Mouse (Mus musculus): Measurements from ENCODE around the gene Olfr91.
A peak's percentile ranks its signal among the peaks of the same experiment; 100 is the strongest.
"Not testable (repeated sequence)": the region's sequence is repeated elsewhere in the genome, so short reads cannot be mapped to it uniquely, and the experiment has no call there.

Gene Olfr91

DNA sequence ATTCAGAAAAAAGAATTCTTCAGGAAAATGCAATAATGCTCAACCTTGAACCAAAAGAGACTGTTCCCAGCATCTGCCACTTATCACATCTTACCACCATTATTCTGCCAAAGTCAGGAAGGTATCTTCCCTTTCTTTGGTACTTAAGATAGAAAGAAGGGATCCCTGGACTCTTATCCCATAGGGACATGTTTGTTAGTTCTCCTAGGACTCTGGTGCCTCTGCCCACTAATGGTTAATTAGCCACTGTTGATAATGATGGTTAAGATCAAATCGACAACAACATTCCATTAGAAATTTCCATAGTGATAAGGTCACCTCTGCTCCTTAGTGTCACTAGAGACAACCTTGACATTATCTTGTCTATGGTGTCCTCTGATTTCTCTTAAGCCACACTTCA lies at the start of gene Olfr91:
Gene Olfr91, minus strand, starts transcription at position 101 of the 400 bp plus-strand sequence.
- no peak for DNase-seq (ENCODE audit: low read depth, low spot score)

DNA sequence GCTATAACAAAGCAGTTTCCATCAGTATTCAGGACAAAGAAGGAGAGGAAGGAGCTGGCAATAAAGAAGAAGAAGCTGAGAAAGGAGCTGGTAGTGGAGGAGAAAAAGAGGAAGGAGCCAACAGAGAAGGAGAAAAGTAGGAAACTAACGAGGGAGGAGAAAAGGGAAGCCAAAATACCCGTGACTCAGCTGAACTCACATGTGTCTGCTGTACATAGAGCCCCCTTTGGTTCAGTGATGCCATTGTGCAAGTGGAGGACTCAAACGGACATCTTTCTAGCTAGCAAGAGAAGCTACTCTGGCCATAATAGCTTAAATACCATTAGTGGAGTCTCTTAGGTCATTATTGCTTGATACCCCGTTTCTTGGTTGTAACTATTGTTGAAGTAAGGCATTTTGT lies 33.3 kb upstream of the Olfr91 start:
- DNase-seq (ENCODE audit: low read depth, low spot score): not testable (repeated sequence)

DNA sequence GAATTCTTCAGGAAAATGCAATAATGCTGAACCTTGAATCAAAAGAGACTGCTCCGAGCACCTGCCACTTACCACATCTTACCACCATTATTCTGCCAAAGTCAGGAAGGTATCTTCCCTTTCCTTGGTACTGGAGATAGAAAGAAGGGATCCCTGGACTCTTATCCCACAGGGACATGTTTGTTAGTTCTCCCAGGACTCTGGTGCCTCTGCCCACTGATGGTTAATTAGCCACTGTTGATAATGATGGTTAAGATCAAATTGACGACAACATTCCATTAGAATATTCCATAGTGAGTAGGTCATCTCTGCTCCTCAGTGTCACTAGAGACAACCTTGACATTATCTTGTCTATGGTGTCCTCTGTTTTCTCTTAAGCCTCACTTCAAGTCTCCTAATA lies 21.9 kb upstream of the Olfr91 start, which contains the start of gene Olfr92:
Gene Olfr92, minus strand, starts transcription at position 101 of the 400 bp plus-strand sequence.
- no peak for DNase-seq (ENCODE audit: low read depth, low spot score)

GRCm38 (mm10) chr17:37093289-37093688 lies 4.8 kb downstream of the Olfr91 start:
- DNase-seq (ENCODE audit: low read depth, low spot score): no peak

GRCm38 (mm10) chr17:37092198-37092597 lies 5.9 kb downstream of the Olfr91 start:
- DNase-seq (ENCODE audit: low read depth, low spot score): no peak

DNA sequence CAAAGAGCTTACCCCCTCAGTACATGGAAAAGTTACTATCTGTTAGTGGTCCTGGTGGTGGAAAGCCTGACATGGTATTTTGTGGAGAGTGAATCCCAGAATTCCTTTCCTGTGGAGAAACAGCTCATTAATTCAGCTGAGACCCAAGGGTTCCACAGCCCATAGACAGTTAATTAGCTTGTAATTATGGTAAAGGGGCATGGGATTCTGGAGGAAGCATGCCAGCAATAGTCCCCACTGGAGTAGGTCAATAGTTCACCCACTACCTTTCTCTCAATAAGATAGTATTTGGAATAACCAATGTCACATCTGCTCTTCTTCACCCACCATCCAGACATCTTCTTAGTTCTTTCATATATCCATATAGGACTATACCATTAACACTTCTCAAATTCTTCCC lies 9.7 kb downstream of the Olfr91 start, which contains the start of gene Olfr90:
Gene Olfr90, minus strand, starts transcription at position 101 of the 400 bp plus-strand sequence.
- DNase-seq (ENCODE audit: low read depth, low spot score): no peak

DNA sequence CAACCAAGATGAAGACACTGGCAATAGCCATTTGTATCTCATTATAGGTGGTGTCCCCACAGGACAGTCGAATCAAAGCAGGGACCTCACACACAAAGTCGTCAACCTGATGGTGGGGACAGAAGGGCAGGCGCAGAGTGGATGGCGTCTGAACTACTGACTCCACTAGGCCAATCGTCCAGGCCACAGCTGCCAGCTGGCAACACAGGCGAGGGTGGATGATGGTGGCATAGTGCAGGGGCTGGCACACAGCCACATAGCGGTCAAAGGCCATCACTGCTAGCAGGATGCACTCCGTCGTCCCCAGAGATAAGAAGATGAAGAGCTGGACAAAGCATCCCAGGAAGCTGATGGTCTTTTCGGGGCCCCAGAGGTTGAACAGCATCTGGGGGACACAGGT lies 12.5 kb downstream of the Olfr91 start:
- no peak for DNase-seq (ENCODE audit: low read depth, low spot score)

- no peak for DNase-seq (ENCODE audit: low read depth, low spot score)
Measured at GRCm38 (mm10) chr17:37084632-37085031, 13.4 kb downstream of the Olfr91 start.

GRCm38 (mm10) chr17:37083327-37083726 lies 14.8 kb downstream of the Olfr91 start:
- DNase-seq (ENCODE audit: low read depth, low spot score): peak; percentile 36

- no peak for DNase-seq (ENCODE audit: low read depth, low spot score)
Measured at GRCm38 (mm10) chr17:37081659-37082058, 16.4 kb downstream of the Olfr91 start.

GRCm38 (mm10) chr17:37080119-37080518 lies 18.0 kb downstream of the Olfr91 start:
- DNase-seq (ENCODE audit: low read depth, low spot score): no peak

- no peak for DNase-seq (ENCODE audit: low read depth, low spot score)
Measured at GRCm38 (mm10) chr17:37078990-37079389, 19.1 kb downstream of the Olfr91 start.

GRCm38 (mm10) chr17:37078193-37078592 lies 19.9 kb downstream of the Olfr91 start:
- DNase-seq (ENCODE audit: low read depth, low spot score): no peak

DNA sequence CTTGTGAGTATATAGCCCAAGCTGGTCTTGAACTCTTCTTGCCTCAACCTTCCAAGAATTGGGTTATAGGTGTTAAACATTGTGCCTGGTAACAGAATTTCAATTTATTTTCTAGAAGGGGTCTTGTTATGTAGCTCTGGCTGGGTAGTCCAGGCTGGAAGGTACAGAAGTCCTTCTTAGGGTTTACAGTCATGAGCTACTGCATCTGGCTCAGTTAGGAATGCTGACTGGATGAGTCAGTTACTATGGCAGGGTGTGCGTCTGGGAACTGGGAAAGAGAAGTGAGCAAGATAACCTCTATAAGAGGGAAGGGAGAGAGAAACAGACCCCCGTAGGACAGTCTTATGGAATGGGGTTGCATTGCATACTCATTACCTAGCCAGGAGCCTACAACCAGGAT lies 22.3 kb downstream of the Olfr91 start:
- no peak for DNase-seq (ENCODE audit: low read depth, low spot score)

- DNase-seq (ENCODE audit: low read depth, low spot score): no peak
Measured at GRCm38 (mm10) chr17:37075181-37075580, 22.9 kb downstream of the Olfr91 start.

DNA sequence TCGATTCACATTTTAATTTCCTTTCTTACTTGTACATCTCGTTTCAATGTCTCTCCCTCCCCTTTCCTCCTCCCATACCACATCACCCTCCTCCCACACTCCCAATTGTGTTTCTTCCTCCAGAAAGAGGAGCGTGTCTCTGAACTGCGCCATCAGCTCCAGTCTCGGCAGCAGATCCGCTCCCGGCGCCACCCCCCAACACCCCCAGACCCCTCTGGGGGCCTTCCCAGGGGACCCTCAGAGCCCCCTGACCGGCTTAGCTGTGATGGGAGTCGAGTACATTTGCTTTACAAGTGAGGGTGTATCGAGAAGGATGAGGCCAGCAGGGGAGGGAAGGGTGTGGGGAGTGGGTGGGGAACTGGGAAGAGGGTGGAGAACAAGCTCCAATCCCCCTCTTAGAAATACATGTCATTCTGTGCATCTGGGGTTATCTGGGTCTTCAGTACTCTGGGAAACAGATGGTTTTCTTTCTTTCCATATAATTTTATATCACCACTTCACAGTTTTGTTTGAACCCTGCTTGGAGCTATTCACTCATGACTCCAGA lies 25.3 kb downstream of the Olfr91 start:
- no peak for DNase-seq (ENCODE audit: low read depth, low spot score)

DNA sequence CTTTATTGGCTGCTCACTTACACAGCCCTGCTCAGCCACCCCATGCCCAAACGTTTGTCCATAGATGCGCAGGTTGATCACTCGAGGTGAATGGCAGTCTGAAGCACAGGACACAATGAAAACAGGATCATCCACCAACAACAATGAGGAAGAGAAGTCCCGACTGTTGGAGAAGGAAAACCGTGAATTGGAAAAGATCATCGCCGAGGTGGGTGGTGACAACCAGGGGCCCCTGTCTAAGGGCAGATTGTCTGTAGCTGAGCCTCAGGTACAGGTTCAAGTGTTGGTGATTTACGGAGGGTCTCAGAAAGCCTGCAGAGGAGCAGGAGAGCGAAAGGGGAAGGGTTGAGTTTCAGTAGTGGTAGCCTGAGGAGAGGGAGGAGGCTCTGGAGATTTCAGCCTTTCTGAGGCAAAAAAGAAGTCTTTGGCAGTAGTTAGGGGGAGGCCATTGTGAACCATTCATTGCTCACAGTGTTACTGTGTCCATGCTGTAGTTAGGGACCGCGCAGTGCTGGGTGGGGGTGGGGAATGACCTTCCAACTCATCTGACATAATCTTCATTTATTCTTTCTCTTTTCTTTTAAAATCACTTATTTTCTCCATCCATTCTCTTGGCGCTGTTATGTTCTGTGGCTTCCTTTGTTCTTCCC lies 25.9 kb downstream of the Olfr91 start:
- no peak for DNase-seq (ENCODE audit: low read depth, low spot score)

GRCm38 (mm10) chr17:37070121-37070520 lies 28.0 kb downstream of the Olfr91 start:
- DNase-seq (ENCODE audit: low read depth, low spot score): no peak

GRCm38 (mm10) chr17:37067861-37068260 lies 30.2 kb downstream of the Olfr91 start:
- no peak for DNase-seq (ENCODE audit: low read depth, low spot score)

- no peak for DNase-seq (ENCODE audit: low read depth, low spot score)
Measured at GRCm38 (mm10) chr17:37065993-37066392, 32.1 kb downstream of the Olfr91 start.

DNA sequence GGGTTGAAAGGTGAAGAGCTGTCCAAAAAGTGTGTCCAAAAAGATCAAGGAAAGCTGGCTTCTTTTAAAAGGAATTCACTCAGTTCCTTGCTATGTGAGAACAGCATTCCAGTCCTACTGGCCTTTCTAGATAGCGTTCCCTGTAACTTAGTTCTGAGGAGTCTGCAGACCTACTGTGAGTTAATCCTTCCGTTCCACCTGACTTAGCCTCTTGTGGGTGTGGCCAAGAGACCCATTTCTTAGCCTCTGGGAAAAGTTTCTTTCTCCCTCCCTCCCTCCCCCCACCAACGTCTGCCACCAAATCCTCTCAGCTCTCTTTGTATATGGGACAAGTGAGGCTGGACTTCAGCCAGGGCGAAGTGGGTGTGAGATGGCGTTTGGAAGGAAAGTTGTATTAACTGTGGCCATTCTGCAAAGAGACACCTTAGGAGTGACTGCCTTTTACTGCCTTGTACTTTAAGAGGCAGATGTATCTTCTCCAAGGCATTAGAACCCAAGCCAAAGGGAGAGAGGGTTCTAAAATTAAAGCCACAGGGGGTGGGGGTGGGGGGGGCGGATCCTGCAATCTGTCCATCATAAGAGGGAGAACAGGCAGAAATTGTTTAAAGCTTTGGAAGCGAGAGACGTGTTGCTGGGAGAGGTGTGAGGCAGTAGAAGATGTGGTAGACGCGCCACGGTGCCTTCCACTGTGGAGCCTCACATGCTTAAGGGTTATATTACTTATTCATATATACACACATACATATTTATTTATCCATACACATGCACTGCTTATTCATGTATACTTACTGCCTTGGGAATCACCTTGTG lies 34.2 kb downstream of the Olfr91 start:
- DNase-seq (ENCODE audit: low read depth, low spot score): no peak

DNA sequence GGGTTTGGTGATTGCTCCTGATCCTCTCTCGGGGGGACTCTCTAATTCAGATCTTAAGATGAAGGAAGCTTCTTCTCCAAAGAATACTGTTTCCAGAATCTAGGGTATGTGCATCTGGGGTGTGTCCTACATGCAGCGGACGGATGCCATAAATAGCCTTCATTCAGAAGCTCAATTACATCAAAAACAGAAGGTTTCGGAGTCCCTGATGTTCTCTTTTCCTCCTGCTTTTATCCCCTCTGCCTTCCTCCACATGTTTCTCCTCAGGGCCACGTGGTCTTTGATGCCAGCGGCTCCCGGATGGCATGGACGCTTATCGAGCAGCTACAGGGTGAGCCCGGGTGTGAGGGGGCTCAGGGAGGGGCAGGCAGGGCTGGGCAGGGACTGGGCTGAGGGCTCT lies 35.0 kb downstream of the Olfr91 start:
- no peak for DNase-seq (ENCODE audit: low read depth, low spot score)
